Mouse (Mus musculus) hindbrain, embryonic 10.5 days (tissue): ENCODE results near the gene Tmem181a. TPM values are rescaled to one million over a fixed set of nuclear protein-coding genes. Genes with fewer than 3 reads are reported as not detected.
"Not testable (repeated sequence)": the region's sequence is repeated elsewhere in the genome, so short reads cannot be mapped to it uniquely, and the experiment has no call there.

Experiments used
- DNase-seq: peaks from one replicate; pipeline ENCODE4 v3.0.0-alpha.2; 2017; ENCODE audit warnings: low spot score
- H3K27ac ChIP-seq: fragments of 300-500 bp; sonication (generic); 2 replicates; pipeline ENCODE4 v1.5.1; 2016; ENCODE audit warnings: mild to moderate bottlenecking, moderate library complexity
- H3K27me3 ChIP-seq: fragments of 300-500 bp; sonication (generic); 2 replicates; pipeline ENCODE4 v1.6.1; 2016; ENCODE audit warnings: mild to moderate bottlenecking; ENCODE audit not compliant: poor library complexity, insufficient read depth, severe bottlenecking
- H3K36me3 ChIP-seq: fragments of 300-500 bp; sonication (generic); 2 replicates; pipeline ENCODE4 v1.6.1; 2016; ENCODE audit warnings: mild to moderate bottlenecking, moderate library complexity
- H3K4me1 ChIP-seq: fragments of 300-500 bp; sonication (generic); replicated peaks from 2 replicates; pipeline ENCODE4 v1.6.1; 2016; ENCODE audit warnings: mild to moderate bottlenecking
- H3K4me3 ChIP-seq: fragments of 300-500 bp; sonication (generic); 2 replicates; pipeline ENCODE4 v1.5.1; 2016; ENCODE audit warnings: mild to moderate bottlenecking, moderate library complexity
- H3K9me3 ChIP-seq: fragments of 300-500 bp; sonication (generic); 2 replicates; pipeline ENCODE4 v1.6.1; 2016; ENCODE audit warnings: mild to moderate bottlenecking, moderate library complexity
- WGBS: fragments of 180-500 bp; shearing (Covaris S2); methylation state at CpG from one replicate; pipeline ENCODE4 v1.1.7; 2016; 5-methylcytosine and 5-hydroxymethylcytosine counted together
- polyA plus RNA-seq: library from polyadenylated mRNA; unstranded; fragments of >200 nt; fragmentation: Nextera tagmentation; extraction: Ambion mirVana; gene quantifications from 2 replicates; pipeline ENCODE4 v1.2.1, GENCODE M21; 2016

Tmem181a gene
- polyA plus RNA-seq, result 23.5 and 24.4 TPM in 2 replicates

DNA sequence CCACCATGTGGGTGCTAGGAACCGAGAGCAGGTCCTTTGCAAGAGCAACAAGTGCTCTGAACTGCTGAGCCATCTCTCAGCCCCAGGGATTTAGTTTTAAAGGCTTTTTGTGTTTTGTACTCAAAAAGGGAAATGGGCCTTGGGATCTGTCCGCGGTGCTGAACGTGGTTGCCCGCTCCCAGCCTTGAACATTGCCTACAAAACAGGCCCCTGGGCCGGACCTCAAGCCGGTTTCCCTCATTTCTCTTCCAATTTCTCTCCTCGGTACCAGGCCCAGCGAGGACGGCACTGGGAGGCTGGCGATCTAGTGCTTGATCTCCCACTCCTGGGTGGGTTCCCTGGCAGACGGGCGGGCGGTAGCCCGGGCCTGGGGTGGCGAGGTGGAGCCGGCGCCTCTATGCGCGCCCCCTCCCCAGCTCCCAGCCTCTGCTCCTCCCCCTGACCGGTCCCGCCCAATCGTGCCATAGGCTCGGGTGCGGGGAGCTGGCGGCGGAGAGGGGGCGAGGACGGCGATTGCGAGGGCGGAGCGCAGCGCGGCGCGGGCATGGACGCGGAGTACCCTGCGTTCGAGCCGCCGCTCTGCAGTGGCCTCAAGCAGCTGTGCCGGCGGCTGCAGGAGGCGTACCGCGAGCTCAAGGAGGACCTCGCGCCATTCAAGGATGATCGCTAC lies at the start of gene Tmem181a:
Tmem181a (plus strand) TSS at position 461 of the 670 bp plus-strand sequence.
- not testable (repeated sequence) for H3K9me3 ChIP-seq, H3K27ac ChIP-seq, DNase-seq, H3K4me1 ChIP-seq, H3K27me3 ChIP-seq, H3K36me3 ChIP-seq
- H3K4me3 ChIP-seq, result peak within 1 kb of the TSS; percentile 41
- WGBS, result under 1% methylated on average over 23 of the region's 51 CpGs

DNA sequence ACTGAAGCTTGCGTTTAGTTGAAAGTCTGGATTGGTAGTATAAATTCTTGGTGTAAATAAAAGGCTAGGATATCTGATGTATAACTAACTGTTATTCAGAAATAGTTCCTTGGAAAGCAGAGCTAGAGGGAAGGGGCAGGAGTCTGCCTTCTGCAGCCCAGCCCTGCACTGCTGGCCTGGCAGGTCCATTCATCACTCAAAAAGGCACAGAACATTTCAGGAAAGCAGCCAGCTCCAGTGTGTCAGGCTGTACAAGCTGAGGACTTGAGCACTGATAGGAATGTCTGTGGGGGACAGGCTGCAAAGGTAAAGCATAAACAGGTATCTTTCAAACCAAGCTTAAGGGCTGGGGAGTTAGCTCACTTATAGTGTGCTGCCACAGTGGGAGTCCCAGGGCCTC lies 44.9 kb upstream of the Tmem181a start:
- Histone ChIP-seq H3K27me3 (no peaks in the 10 kb centered on the region), H3K27ac (no peak overlapping the region), H3K4me1 (no peaks in the 10 kb centered on the region), H3K4me3 (no peak overlapping the region), H3K36me3 (peaks cover 97% of the 10 kb centered on the region), H3K9me3 (no peaks in the 10 kb centered on the region)
- DNase-seq, result no peak
- 98% methylated on average over 1 of the region's 1 CpGs for WGBS

DNA sequence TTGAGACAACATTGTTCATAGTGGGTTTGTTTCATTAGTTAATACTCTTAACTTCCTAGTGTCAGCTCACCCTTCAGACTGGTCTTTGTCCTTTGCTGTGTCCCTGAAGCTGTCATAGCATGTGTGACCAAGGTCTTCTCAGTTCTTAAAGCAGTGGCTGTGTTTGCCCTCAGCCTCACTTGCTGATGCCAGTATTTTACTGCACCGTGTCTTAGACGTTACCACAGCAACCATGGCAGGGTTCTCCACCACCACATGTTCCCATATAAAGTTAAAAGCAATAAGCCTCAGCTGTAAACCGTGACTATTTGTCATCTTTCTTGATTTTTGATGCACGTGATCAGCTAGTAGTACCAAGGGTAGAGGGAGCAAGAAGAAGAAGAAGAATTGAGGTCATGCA lies 41.0 kb upstream of the Tmem181a start:
- Histone ChIP-seq H3K9me3 (no peaks in the 10 kb centered on the region), H3K27me3 (no peaks in the 10 kb centered on the region), H3K4me3 (no peak overlapping the region), H3K36me3 (peaks cover 78% of the 10 kb centered on the region), H3K4me1 (no peaks in the 10 kb centered on the region), H3K27ac (no peak overlapping the region)
- 90% methylated on average over 4 of the region's 4 CpGs for WGBS
- DNase-seq, result no peak

GRCm38 (mm10) chr17:6216514-6216913 lies 40.1 kb upstream of the Tmem181a start:
- DNase-seq, result no peak
- H3K4me1 ChIP-seq, result no peaks in the 10 kb centered on the region
- peaks cover 71% of the 10 kb centered on the region for H3K36me3 ChIP-seq
- no peaks in the 10 kb centered on the region for H3K9me3 ChIP-seq
- no peaks in the 10 kb centered on the region for H3K27me3 ChIP-seq
- H3K4me3 ChIP-seq, result no peak overlapping the region
- WGBS, result 93% methylated on average over 10 of the region's 10 CpGs
- no peak overlapping the region for H3K27ac ChIP-seq

DNA sequence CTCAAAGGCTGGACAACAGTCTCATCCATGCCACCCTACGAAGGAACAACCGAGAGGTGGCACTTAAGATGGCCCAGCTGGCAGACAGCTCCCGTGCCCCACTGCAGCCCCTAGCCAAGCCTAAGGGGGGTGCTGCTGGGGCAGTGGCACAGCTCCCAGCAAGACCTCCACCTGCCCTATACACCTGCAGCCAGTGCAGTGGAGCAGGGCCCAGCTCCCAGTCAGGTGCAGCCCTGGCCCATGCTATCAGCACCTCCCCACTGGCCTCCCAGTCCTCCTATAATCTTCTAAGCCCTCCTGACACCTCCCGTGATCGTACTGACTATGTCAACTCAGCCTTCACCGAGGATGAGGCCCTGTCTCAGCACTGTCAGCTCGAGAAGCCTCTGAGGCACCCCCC lies 24.0 kb upstream of the Tmem181a start:
- not testable (repeated sequence) for H3K27ac ChIP-seq, DNase-seq, H3K36me3 ChIP-seq, H3K4me3 ChIP-seq, H3K9me3 ChIP-seq, H3K27me3 ChIP-seq, H3K4me1 ChIP-seq
- no CpG with 5 or more reads among the region's 7 CpGs for WGBS

GRCm38 (mm10) chr17:6251298-6251697 lies 5.4 kb upstream of the Tmem181a start:
- WGBS, result 100% methylated on average over 1 of the region's 1 CpGs
- not testable (repeated sequence) for H3K36me3 ChIP-seq, DNase-seq, H3K27ac ChIP-seq, H3K4me3 ChIP-seq, H3K4me1 ChIP-seq, H3K27me3 ChIP-seq, H3K9me3 ChIP-seq

DNA sequence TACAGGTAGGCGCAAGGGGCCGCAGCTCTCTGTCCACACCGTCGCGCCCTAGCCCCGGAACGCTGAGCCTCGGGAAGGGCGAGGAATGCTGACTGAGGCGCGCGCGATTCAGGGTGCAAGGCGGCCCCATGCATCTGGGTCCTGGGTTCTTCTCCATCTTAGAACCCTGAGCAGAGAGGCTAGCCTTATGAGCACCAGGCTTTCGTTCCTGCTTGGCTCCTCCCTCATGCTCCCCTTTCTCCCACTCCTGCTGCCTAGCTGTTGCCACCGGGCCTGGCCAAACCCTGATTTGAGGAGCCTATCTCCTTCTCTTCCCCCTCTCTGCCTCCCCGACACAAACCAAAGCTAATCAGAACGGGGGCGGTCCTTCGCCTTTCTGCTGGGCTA lies 403 bp downstream of the Tmem181a start:
- DNase-seq, H3K4me1 ChIP-seq, H3K9me3 ChIP-seq, H3K27me3 ChIP-seq, H3K27ac ChIP-seq, H3K36me3 ChIP-seq: not testable (repeated sequence)
- H3K4me3 ChIP-seq, result peak overlapping the region; percentile 41
- 3% methylated on average over 18 of the region's 20 CpGs for WGBS

GRCm38 (mm10) chr17:6269876-6270831 lies 13.5 kb downstream of the Tmem181a start:
- WGBS, result 2% methylated on average over 79 of the region's 84 CpGs
- not testable (repeated sequence) for H3K27me3 ChIP-seq, H3K36me3 ChIP-seq, H3K9me3 ChIP-seq, H3K4me1 ChIP-seq
- DNase-seq, result peak; percentile 42
- H3K27ac ChIP-seq, result peak overlapping the region; percentile 76; the same call in 1 of the 2 replicates
- peak overlapping the region; percentile 57 for H3K4me3 ChIP-seq

GRCm38 (mm10) chr17:6270840-6271239 lies 14.2 kb downstream of the Tmem181a start:
- H3K4me1 ChIP-seq, result not testable (repeated sequence)
- H3K27ac ChIP-seq, result peak overlapping the region; percentile 76; the same call in 1 of the 2 replicates
- 1% methylated on average over 25 of the region's 25 CpGs for WGBS

DNA sequence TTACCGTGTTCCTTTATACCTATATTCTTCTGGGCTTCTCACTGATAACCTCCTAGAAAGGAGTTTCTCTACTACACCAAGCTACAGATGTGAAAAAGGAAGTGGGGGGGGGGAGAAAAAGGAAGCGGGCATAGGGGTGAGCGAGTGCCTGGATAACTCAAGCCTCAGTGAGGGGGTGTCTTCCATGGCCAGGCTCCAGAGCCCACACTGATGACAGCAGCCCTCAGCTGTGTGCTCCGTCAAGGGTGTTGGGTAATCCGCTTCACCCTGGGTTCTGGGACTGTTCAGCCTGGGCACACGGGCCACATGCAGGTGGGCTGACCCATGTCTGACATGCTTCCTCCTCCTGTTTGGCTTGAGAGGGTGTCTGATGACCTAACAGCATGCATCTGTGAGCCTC lies 15.3 kb downstream of the Tmem181a start:
- not testable (repeated sequence) for H3K36me3 ChIP-seq, DNase-seq

More at GRCm38 (mm10) chr17:6270840-6271239, 14.2 kb downstream of the Tmem181a start:
- peak overlapping the region; percentile 57 for H3K4me3 ChIP-seq
- not testable (repeated sequence) for H3K36me3 ChIP-seq, H3K27me3 ChIP-seq, H3K9me3 ChIP-seq
- peak; percentile 36 for DNase-seq

DNA sequence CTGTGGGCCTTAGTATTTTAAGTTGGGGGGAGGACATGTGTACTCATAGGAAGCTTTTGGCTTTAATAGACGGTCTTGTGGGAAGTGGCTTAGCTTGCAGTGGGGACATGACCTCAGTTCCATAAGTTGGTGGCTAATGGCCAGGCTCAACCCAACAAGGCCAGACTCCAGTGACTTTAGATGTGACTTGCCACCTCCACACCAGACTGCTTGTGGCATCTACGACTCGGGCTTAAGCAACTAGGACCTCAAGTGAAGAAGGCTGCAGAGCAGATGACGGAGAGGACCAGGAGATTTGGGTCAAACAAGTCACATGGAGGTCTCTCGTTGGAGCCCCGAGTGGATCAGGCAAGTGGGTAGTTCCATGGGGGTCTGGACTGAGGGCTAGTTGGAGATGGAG lies 18.0 kb downstream of the Tmem181a start:
- not testable (repeated sequence) for H3K36me3 ChIP-seq, H3K9me3 ChIP-seq, H3K27me3 ChIP-seq, DNase-seq, H3K4me3 ChIP-seq, H3K27ac ChIP-seq, H3K4me1 ChIP-seq
- WGBS, result 92% methylated on average over 5 of the region's 6 CpGs

More for the DNA sequence above, 15.3 kb downstream of the Tmem181a start:
- not testable (repeated sequence) for H3K27me3 ChIP-seq, H3K27ac ChIP-seq, H3K4me1 ChIP-seq, H3K9me3 ChIP-seq, H3K4me3 ChIP-seq
- 87% methylated on average over 6 of the region's 6 CpGs for WGBS

- not testable (repeated sequence) for H3K27me3 ChIP-seq, DNase-seq, H3K27ac ChIP-seq, H3K4me1 ChIP-seq, H3K9me3 ChIP-seq, H3K36me3 ChIP-seq, H3K4me3 ChIP-seq
- WGBS, result 74% methylated on average over 8 of the region's 8 CpGs
Measured at GRCm38 (mm10) chr17:6279205-6279604, 22.5 kb downstream of the Tmem181a start.

DNA sequence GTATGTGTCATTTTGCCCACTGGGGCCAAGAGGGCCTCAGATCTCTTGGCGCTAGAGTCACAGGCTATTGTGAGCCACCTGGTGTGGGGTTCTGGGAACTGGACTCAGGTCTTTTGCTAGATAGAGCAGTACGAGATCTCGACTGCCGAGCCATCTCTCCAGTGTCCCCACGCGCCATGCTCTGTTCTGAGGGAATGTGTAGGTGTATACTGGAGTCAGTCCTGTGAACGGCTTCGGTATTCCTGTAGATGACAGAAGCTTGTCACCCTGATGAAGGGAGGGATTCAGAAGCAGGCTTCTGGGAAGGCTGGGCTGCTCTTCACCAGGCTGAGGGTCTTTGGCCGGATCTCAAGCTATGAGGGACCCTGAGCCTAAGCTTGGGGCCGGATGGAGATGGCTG lies 23.1 kb downstream of the Tmem181a start:
- H3K4me3 ChIP-seq, H3K27me3 ChIP-seq, H3K27ac ChIP-seq, DNase-seq, H3K36me3 ChIP-seq, H3K9me3 ChIP-seq, H3K4me1 ChIP-seq: not testable (repeated sequence)
- WGBS, result 91% methylated on average over 10 of the region's 10 CpGs
